ENCODE assay signal across 7 mouse cellular contexts in the genomic region with DNA sequence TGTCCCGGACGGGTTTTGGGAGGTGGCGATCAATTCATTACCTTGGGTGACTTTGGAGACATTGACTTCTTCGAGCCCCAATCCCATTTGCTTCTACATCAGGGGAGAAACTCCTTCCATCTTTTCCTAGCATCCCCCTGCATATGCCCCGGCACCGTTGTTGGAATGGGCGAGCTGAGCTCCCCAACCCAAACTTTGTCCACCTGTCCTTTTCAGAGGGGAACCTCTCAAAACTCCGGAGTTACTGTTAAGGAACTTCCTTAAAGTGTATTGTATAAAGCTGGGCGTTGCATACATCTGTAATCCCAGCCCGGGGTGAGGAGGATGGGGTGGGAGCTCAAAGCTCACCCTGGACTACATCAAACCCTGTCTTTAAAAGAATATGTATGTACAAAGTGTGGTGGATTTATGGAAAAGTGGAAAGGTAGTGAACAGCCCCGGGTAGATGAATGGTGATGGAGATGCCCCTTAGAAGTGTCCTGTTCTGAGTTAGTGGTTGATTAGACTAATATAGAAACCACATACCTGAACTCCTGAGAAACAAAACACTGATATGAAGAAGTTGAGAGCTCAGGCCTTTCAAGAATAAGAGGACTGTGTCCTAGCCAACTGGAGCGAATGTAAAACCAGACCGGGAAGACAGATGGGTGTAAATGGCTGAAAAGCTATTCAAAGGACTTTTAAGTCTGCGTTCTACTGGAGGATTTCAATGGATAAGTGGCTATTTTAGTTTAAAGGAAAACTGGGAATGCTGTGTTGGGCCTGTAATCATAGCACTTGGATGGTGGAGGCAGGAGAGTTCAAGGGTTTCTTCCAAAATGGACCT. TPM values are rescaled to one million over a fixed set of nuclear protein-coding genes. Genes with fewer than 3 reads are reported as not detected.
A peak's percentile ranks its signal among the peaks of the same experiment; 100 is the strongest.
DNase-seq lines count a peak whose midpoint lies in the region; ATAC-seq and TF ChIP-seq lines count a peak whose summit lies in the region.

No protein-coding gene starts in this region.

- peak overlapping the region; percentile 93 for H3K27ac ChIP-seq in lung, postnatal 0 days (ENCODE audit: low read length)
- H3K27ac ChIP-seq in embryonic facial prominence, embryonic 14.5 days (replicated peaks; ENCODE audit: low read depth, low read length), result peak overlapping the region; percentile 92
- peak overlapping the region; percentile 92 for H3K27ac ChIP-seq in limb, embryonic 13.5 days
- peak overlapping the region; percentile 82 for H3K27ac ChIP-seq in small intestine, adult 2 months (ENCODE audit: insufficient read depth, low read depth, low read length)

- no peak for TF ChIP-seq CTCF in lung, postnatal 0 days (IDR thresholded peaks at IDR 0.05)
- no peak for TF ChIP-seq CTCF in small intestine, adult 2 months (IDR thresholded peaks at IDR 0.05; ENCODE audit: extremely low read depth, insufficient read length, insufficient replicate concordance, low read depth, low read length)

- peak; percentile 2; the same call in 1 of the 2 replicates for ATAC-seq in lung, postnatal 0 days
- ATAC-seq in embryonic facial prominence, embryonic 14.5 days (ENCODE audit: low read depth), result peak; percentile 3; the same call in 1 of the 2 replicates
- ATAC-seq in limb, embryonic 13.5 days (ENCODE audit: low FRiP score, low read depth), result peak; percentile 12; the same call in 1 of the 2 replicates

- H3K27me3 ChIP-seq in lung, postnatal 0 days (replicated peaks; ENCODE audit: insufficient read depth, low read length), result no peaks in the 10 kb centered on the region
- no peaks in the 10 kb centered on the region for H3K27me3 ChIP-seq in embryonic facial prominence, embryonic 14.5 days (replicated peaks; ENCODE audit: control insufficient read depth, insufficient read depth, low read length)
- H3K27me3 ChIP-seq in limb, embryonic 13.5 days, result no peaks in the 10 kb centered on the region
- no peaks in the 10 kb centered on the region for H3K27me3 ChIP-seq in small intestine, adult 2 months (ENCODE audit: control insufficient read depth, insufficient read depth, low read length)

- no peak for DNase-seq in lung, postnatal 0 days (ENCODE audit: low spot score)
- no peak for DNase-seq in lung, postnatal 25 days (ENCODE audit: low spot score)
- no peak for DNase-seq in embryonic facial prominence, embryonic 14.5 days (ENCODE audit: low spot score)
- no peak for DNase-seq in spleen, adult 18-20 months
- no peak for DNase-seq in adrenal gland, postnatal 25 days

- 6% methylated on average over 14 of the region's 14 CpGs for WGBS in lung, postnatal 0 days
- WGBS in embryonic facial prominence, embryonic 14.5 days, result 14% methylated on average over 14 of the region's 14 CpGs
- WGBS in limb, embryonic 13.5 days, result 14% methylated on average over 14 of the region's 14 CpGs
- 12% methylated on average over 14 of the region's 14 CpGs for WGBS in small intestine, adult 2 months

- peak overlapping the region; percentile 61 for H3K4me3 ChIP-seq in lung, postnatal 0 days (ENCODE audit: low read depth, low read length)
- H3K4me3 ChIP-seq in embryonic facial prominence, embryonic 14.5 days (ENCODE audit: low read depth, low read length), result peak overlapping the region; percentile 66
- H3K4me3 ChIP-seq in limb, embryonic 13.5 days, result peak overlapping the region; percentile 63
- peak overlapping the region; percentile 95 for H3K4me3 ChIP-seq in small intestine, adult 2 months (ENCODE audit: low read depth, low read length)

- H3K4me2 ChIP-seq in lung, postnatal 0 days (replicated peaks; ENCODE audit: low read depth, low read length), result peak overlapping the region; percentile 59
- H3K4me2 ChIP-seq in embryonic facial prominence, embryonic 14.5 days (ENCODE audit: low read depth, low read length), result peak overlapping the region; percentile 79
- peak overlapping the region; percentile 75 for H3K4me2 ChIP-seq in limb, embryonic 13.5 days (replicated peaks)

- no peak for TF ChIP-seq POLR2A in small intestine, adult 2 months (IDR thresholded peaks at IDR 0.05; ENCODE audit: low read depth, low read length)

- H3K9me3 ChIP-seq in lung, postnatal 0 days (ENCODE audit: low read length), result no peaks in the 10 kb centered on the region
- no peaks in the 10 kb centered on the region for H3K9me3 ChIP-seq in embryonic facial prominence, embryonic 14.5 days (ENCODE audit: control insufficient read depth, low read length)
- H3K9me3 ChIP-seq in limb, embryonic 13.5 days, result no peaks in the 10 kb centered on the region

- TF ChIP-seq EP300 in lung, postnatal 0 days (IDR thresholded peaks at IDR 0.05), result no peak

- peaks cover 4% of the 10 kb centered on the region; the same call in 1 of the 2 replicates for H3K4me1 ChIP-seq in lung, postnatal 0 days (ENCODE audit: insufficient read depth, low read depth, low read length)
- H3K4me1 ChIP-seq in embryonic facial prominence, embryonic 14.5 days (ENCODE audit: control insufficient read depth, insufficient read depth, low read length), result no peaks in the 10 kb centered on the region
- H3K4me1 ChIP-seq in limb, embryonic 13.5 days, result peaks cover 16% of the 10 kb centered on the region
- H3K4me1 ChIP-seq in small intestine, adult 2 months (ENCODE audit: control insufficient read depth, insufficient read depth, insufficient read length, low read length), result no peaks in the 10 kb centered on the region; the same call in 1 of the 2 replicates

- peak overlapping the region; percentile 50 for H3K9ac ChIP-seq in lung, postnatal 0 days (replicated peaks; ENCODE audit: low read depth)
- peak overlapping the region; percentile 75 for H3K9ac ChIP-seq in embryonic facial prominence, embryonic 14.5 days (ENCODE audit: low read depth, low read length)
- peak overlapping the region; percentile 75 for H3K9ac ChIP-seq in limb, embryonic 13.5 days

- no peaks in the 10 kb centered on the region; the same call in 1 of the 2 replicates for H3K36me3 ChIP-seq in lung, postnatal 0 days (ENCODE audit: insufficient read depth, low read length)
- peaks cover 5% of the 10 kb centered on the region for H3K36me3 ChIP-seq in embryonic facial prominence, embryonic 14.5 days (ENCODE audit: control insufficient read depth, insufficient read depth, low read length)
- H3K36me3 ChIP-seq in limb, embryonic 13.5 days, result peaks cover 8% of the 10 kb centered on the region
- peaks cover 2% of the 10 kb centered on the region; the same call in 1 of the 2 replicates for H3K36me3 ChIP-seq in small intestine, adult 2 months (ENCODE audit: control insufficient read depth, insufficient read depth, low read length)

RNA-seq across cellular contexts. Expression of gene Cyp20a1, which starts 0.7 kb away (rescaled TPM):
- polyA plus RNA-seq in lung, postnatal 0 days (2015; fragmentation: Nextera tagmentation; extraction: Ambion mirVana), result 15.8 and 16.8 TPM in 2 replicates
- polyA plus RNA-seq in embryonic facial prominence, embryonic 14.5 days (2014; fragmentation: Nextera tagmentation; extraction: Ambion mirVana), result 5.6 and 7.0 TPM in 2 replicates
- 19.7 and 21.0 TPM in 2 replicates for polyA plus RNA-seq in limb, embryonic 13.5 days (2015; fragmentation: Nextera tagmentation; extraction: Ambion mirVana)
- 0.49 and 0.74 TPM in 2 replicates for polyA plus RNA-seq in small intestine, adult 2 months (2012; rRNA removed)
- total RNA-seq in adrenal gland, postnatal 25 days (2021), result 17.3 and 34.4 TPM in 2 replicates
